15 mouse cellular contexts compared by ENCODE assay signal in genomic region chr4:43476604-43477003, GRCm38 (mm10). TPM values are rescaled to one million over a fixed set of nuclear protein-coding genes. Genes with fewer than 3 reads are reported as not detected.
DNase-seq lines count a peak whose midpoint lies in the region; ATAC-seq and TF ChIP-seq lines count a peak whose summit lies in the region.
"Had no signal": no experiment of that assay in that cellular context is flagged by ENCODE, and none has a peak within 500 bp of the region (broad histone marks: within the 10 kb centered on the region; RNA-seq: fewer than 3 reads in every experiment).

No protein-coding gene starts in this region.

- no peak overlapping the region for H3K4me2 ChIP-seq in liver, embryonic 12.5 days
- no peak overlapping the region for H3K4me2 ChIP-seq in midbrain, embryonic 15.5 days
- H3K4me2 ChIP-seq: embryonic facial prominence, embryonic 12.5 days had no signal

- no peak overlapping the region for H3K9ac ChIP-seq in liver, adult 2 months (ENCODE audit: low read depth, low read length)
- no peak overlapping the region for H3K9ac ChIP-seq in liver, embryonic 12.5 days
- no peak overlapping the region for H3K9ac ChIP-seq in midbrain, embryonic 15.5 days
- H3K9ac ChIP-seq: embryonic facial prominence, embryonic 12.5 days had no signal

- intact Hi-C loops in left cerebral cortex, postnatal 25 days (cut with DNase I) = no loop called here

- TF ChIP-seq POLR2A in liver, adult 2 months (IDR thresholded peaks at IDR 0.05; ENCODE audit: extremely low read depth, insufficient read depth, low read length) = no peak

- no peak overlapping the region for H3K27ac ChIP-seq in liver, adult 2 months (replicated peaks; ENCODE audit: insufficient read depth, low read depth, low read length)
- no peak overlapping the region for H3K27ac ChIP-seq in liver, embryonic 12.5 days
- no peak overlapping the region for H3K27ac ChIP-seq in midbrain, embryonic 15.5 days
- H3K27ac ChIP-seq: embryonic facial prominence, embryonic 12.5 days; heart, embryonic 10.5 days; macrophage had no signal

- no peaks in the 10 kb centered on the region for H3K79me2 ChIP-seq in liver, adult 2 months (ENCODE audit: control insufficient read depth, insufficient read depth, low read length)

- peaks cover 3% of the 10 kb centered on the region; the same call in 1 of the 2 replicates for H3K4me1 ChIP-seq in liver, adult 2 months (ENCODE audit: control insufficient read depth, insufficient read depth, low read length)
- H3K4me1 ChIP-seq in liver, embryonic 12.5 days = peaks cover 17% of the 10 kb centered on the region
- peaks cover 6% of the 10 kb centered on the region for H3K4me1 ChIP-seq in midbrain, embryonic 15.5 days
- H3K4me1 ChIP-seq: embryonic facial prominence, embryonic 12.5 days had no signal

- no peak for ATAC-seq in CD4-positive, CD25-positive, alpha-beta regulatory T cell, adult 4 months
- no peak for ATAC-seq in liver, embryonic 12.5 days
- no peak for ATAC-seq in midbrain, embryonic 15.5 days (replicated peaks)
- ATAC-seq: forebrain, embryonic 16.5 days; inflammation-experienced regulatory T-cells, adult 6 months had no signal

- DNase-seq in CD4-positive, CD25-positive, alpha-beta regulatory T cell, adult 2 months (ENCODE audit: low read depth, low spot score) = peak; percentile 66
- no peak for DNase-seq in liver, adult 2 months (ENCODE audit: extremely low read depth, low read depth, low spot score)
- peak; percentile 60 for DNase-seq in ES-CJ7 (ENCODE audit: low read depth, low spot score)
- DNase-seq in naive thymus-derived CD4-positive, alpha-beta T cell, adult 2 months (ENCODE audit: low read depth) = peak; percentile 68
- no peak for DNase-seq in left cerebral cortex, postnatal 25 days (ENCODE audit: low spot score in 2 of 2)

- WGBS in liver, adult 2 months = 92% methylated on average over 6 of the region's 6 CpGs
- WGBS in liver, embryonic 12.5 days (ENCODE audit: insufficient replicate concordance) = 71% methylated on average over 6 of the region's 6 CpGs
- whole genome bisulfite sequencing in midbrain, embryonic 15.5 days = 87% methylated on average over 6 of the region's 6 CpGs

- H3K27me3 ChIP-seq in liver, adult 2 months (ENCODE audit: control insufficient read depth, insufficient read depth, low read length) = no peaks in the 10 kb centered on the region
- H3K27me3 ChIP-seq in liver, embryonic 12.5 days (replicated peaks) = 0 out of 2 replicates have a peak, but pooled peaks cover 3% of the 10 kb centered on the region
- no peaks in the 10 kb centered on the region for H3K27me3 ChIP-seq in midbrain, embryonic 15.5 days (replicated peaks)
- H3K27me3 ChIP-seq: embryonic facial prominence, embryonic 12.5 days had no signal

- H3K36me3 ChIP-seq in liver, adult 2 months (ENCODE audit: control insufficient read depth, insufficient read depth, low read length) = no peaks in the 10 kb centered on the region
- no peaks in the 10 kb centered on the region for H3K36me3 ChIP-seq in liver, embryonic 12.5 days
- no peaks in the 10 kb centered on the region for H3K36me3 ChIP-seq in midbrain, embryonic 15.5 days (replicated peaks)
- H3K36me3 ChIP-seq: embryonic facial prominence, embryonic 12.5 days; heart, embryonic 10.5 days had no signal

- no peak overlapping the region for H3K4me3 ChIP-seq in liver, adult 2 months (ENCODE audit: insufficient read depth, low read depth, low read length)
- no peak overlapping the region for H3K4me3 ChIP-seq in liver, embryonic 12.5 days
- no peak overlapping the region for H3K4me3 ChIP-seq in midbrain, embryonic 15.5 days
- H3K4me3 ChIP-seq: embryonic facial prominence, embryonic 12.5 days; heart, embryonic 10.5 days had no signal

- no peaks in the 10 kb centered on the region for H3K9me3 ChIP-seq in liver, embryonic 12.5 days (replicated peaks)
- H3K9me3 ChIP-seq in midbrain, embryonic 15.5 days = no peaks in the 10 kb centered on the region
- H3K9me3 ChIP-seq: embryonic facial prominence, embryonic 12.5 days; heart, embryonic 10.5 days had no signal

- TF ChIP-seq CTCF in liver, adult 2 months (IDR thresholded peaks at IDR 0.05; ENCODE audit: low read depth, low read length) = peak; percentile 26; the same call in 1 of the 2 replicates

RNA-seq across cellular contexts. Expression of gene Sit1, which starts 6.9 kb away (rescaled TPM):
- 100 to 1,000 TPM; 144 to 199 TPM for polyA plus RNA-seq in CD4-positive, CD25-positive, alpha-beta regulatory T cell, adult 4 months (2017; shearing (Covaris generic))
- not detected in 2 replicates for total RNA-seq in liver, adult 2 months (2014; rRNA removed)
- 0.13 and 0.51 TPM in 2 replicates for polyA plus RNA-seq in liver, adult 2 months (2012; rRNA removed)
- not detected in 2 replicates for polyA plus RNA-seq in liver, embryonic 12.5 days (2016; fragmentation: Nextera tagmentation; extraction: Ambion mirVana)
- total RNA-seq in left cerebral cortex, postnatal 25 days (2021) = not detected
- polyA plus RNA-seq in midbrain, embryonic 15.5 days (2015; fragmentation: Nextera tagmentation; extraction: Ambion mirVana) = not detected in 2 replicates
- total RNA-seq: left cerebral cortex, postnatal 10 days had no signal
- polyA plus RNA-seq: embryonic facial prominence, embryonic 12.5 days; forebrain, embryonic 16.5 days; heart, embryonic 10.5 days; macrophage; neural tube, embryonic 11.5 days had no signal

RNA-seq across cellular contexts. Expression of gene Ccdc107, which starts 16.1 kb away (rescaled TPM):
- polyA plus RNA-seq in CD4-positive, CD25-positive, alpha-beta regulatory T cell, adult 4 months (2017; shearing (Covaris generic)) = 10 to 100 TPM; 64.0 to 76.0 TPM
- total RNA-seq in liver, adult 2 months (2014; rRNA removed) = 190 and 221 TPM in 2 replicates
- 260 and 344 TPM in 2 replicates for polyA plus RNA-seq in liver, adult 2 months (2012; rRNA removed)
- polyA plus RNA-seq in liver, embryonic 12.5 days (2016; fragmentation: Nextera tagmentation; extraction: Ambion mirVana) = 38.3 and 40.0 TPM in 2 replicates
- total RNA-seq in left cerebral cortex, postnatal 25 days (2021) = 10 to 100 TPM; 22.3 to 25.4 TPM
- 81.4 and 82.8 TPM in 2 replicates for polyA plus RNA-seq in midbrain, embryonic 15.5 days (2015; fragmentation: Nextera tagmentation; extraction: Ambion mirVana)

RNA-seq across cellular contexts. Expression of gene Cd72, which starts 22.2 kb away (rescaled TPM):
- 100 to 1,000 TPM; 132 to 166 TPM for polyA plus RNA-seq in CD4-positive, CD25-positive, alpha-beta regulatory T cell, adult 4 months (2017; shearing (Covaris generic))
- total RNA-seq in liver, adult 2 months (2014; rRNA removed) = 2.8 and 3.6 TPM in 2 replicates
- 1.3 and 4.9 TPM in 2 replicates for polyA plus RNA-seq in liver, adult 2 months (2012; rRNA removed)
- polyA plus RNA-seq in liver, embryonic 12.5 days (2016; fragmentation: Nextera tagmentation; extraction: Ambion mirVana) = 1.1 TPM in 2 replicates
- 1 to 10 TPM; 1.0 to 2.2 TPM for total RNA-seq in left cerebral cortex, postnatal 25 days (2021)
- polyA plus RNA-seq in midbrain, embryonic 15.5 days (2015; fragmentation: Nextera tagmentation; extraction: Ambion mirVana) = 6.0 and 6.6 TPM in 2 replicates

RNA-seq across cellular contexts. Expression of gene Arhgef39, which starts 22.9 kb away (rescaled TPM):
- 1 to 10 TPM; 4.9 to 8.3 TPM for polyA plus RNA-seq in CD4-positive, CD25-positive, alpha-beta regulatory T cell, adult 4 months (2017; shearing (Covaris generic))
- total RNA-seq in liver, adult 2 months (2014; rRNA removed) = 0.74 and 0.94 TPM in 2 replicates
- polyA plus RNA-seq in liver, adult 2 months (2012; rRNA removed) = 0.81 and 1.4 TPM in 2 replicates
- polyA plus RNA-seq in liver, embryonic 12.5 days (2016; fragmentation: Nextera tagmentation; extraction: Ambion mirVana) = 32.6 and 35.8 TPM in 2 replicates
- total RNA-seq in left cerebral cortex, postnatal 25 days (2021) = under 1 TPM; 0.37 to 0.96 TPM
- 6.2 and 7.0 TPM in 2 replicates for polyA plus RNA-seq in midbrain, embryonic 15.5 days (2015; fragmentation: Nextera tagmentation; extraction: Ambion mirVana)

RNA-seq across cellular contexts. Expression of gene Car9, which starts 30.2 kb away (rescaled TPM):
- polyA plus RNA-seq in CD4-positive, CD25-positive, alpha-beta regulatory T cell, adult 4 months (2017; shearing (Covaris generic)) = 1 to 10 TPM in 1 of 2 experiments, under 1 TPM in 1; 0.32 to 1.5 TPM
- total RNA-seq in liver, adult 2 months (2014; rRNA removed) = 0.20 and 0.28 TPM in 2 replicates
- 0.14 and 0.20 TPM in 2 replicates for polyA plus RNA-seq in liver, adult 2 months (2012; rRNA removed)
- polyA plus RNA-seq in liver, embryonic 12.5 days (2016; fragmentation: Nextera tagmentation; extraction: Ambion mirVana) = 1.2 and 1.3 TPM in 2 replicates
- total RNA-seq in left cerebral cortex, postnatal 25 days (2021) = 1 to 10 TPM in 1 of 2 experiments, not detected in 1; 1.0 TPM
- 0.32 and 0.49 TPM in 2 replicates for polyA plus RNA-seq in midbrain, embryonic 15.5 days (2015; fragmentation: Nextera tagmentation; extraction: Ambion mirVana)

Comparison
In these comparisons a context has a peak if more than half of its experiments do, and no peak if none do; other contexts are left out.
1. DNase-seq: peak in CD4-positive, CD25-positive, alpha-beta regulatory T cell, adult 2 months (single experiment), ES-CJ7 (single experiment) and naive thymus-derived CD4-positive, alpha-beta T cell, adult 2 months (single experiment); none in liver, adult 2 months (single experiment) and left cerebral cortex, postnatal 25 days (0 of 2).
2. RNA of gene Sit1, which starts 6.9 kb away (polyA plus RNA-seq): 144 to 199 TPM in CD4-positive, CD25-positive, alpha-beta regulatory T cell, adult 4 months; 0.13 to 0.51 TPM in liver, adult 2 months, not detected in liver, embryonic 12.5 days and not detected in midbrain, embryonic 15.5 days; every median in the first group is over 10 times any median in the second.
3. RNA of gene Cd72, which starts 22.2 kb away (polyA plus RNA-seq): 132 to 166 TPM in CD4-positive, CD25-positive, alpha-beta regulatory T cell, adult 4 months; 6.0 to 6.6 TPM in midbrain, embryonic 15.5 days, 1.3 to 4.9 TPM in liver, adult 2 months and 1.1 TPM in liver, embryonic 12.5 days; every median in the first group is over 10 times any median in the second.